Comparison of ENCODE assay signal across 8 mouse cellular contexts in the genomic region with DNA sequence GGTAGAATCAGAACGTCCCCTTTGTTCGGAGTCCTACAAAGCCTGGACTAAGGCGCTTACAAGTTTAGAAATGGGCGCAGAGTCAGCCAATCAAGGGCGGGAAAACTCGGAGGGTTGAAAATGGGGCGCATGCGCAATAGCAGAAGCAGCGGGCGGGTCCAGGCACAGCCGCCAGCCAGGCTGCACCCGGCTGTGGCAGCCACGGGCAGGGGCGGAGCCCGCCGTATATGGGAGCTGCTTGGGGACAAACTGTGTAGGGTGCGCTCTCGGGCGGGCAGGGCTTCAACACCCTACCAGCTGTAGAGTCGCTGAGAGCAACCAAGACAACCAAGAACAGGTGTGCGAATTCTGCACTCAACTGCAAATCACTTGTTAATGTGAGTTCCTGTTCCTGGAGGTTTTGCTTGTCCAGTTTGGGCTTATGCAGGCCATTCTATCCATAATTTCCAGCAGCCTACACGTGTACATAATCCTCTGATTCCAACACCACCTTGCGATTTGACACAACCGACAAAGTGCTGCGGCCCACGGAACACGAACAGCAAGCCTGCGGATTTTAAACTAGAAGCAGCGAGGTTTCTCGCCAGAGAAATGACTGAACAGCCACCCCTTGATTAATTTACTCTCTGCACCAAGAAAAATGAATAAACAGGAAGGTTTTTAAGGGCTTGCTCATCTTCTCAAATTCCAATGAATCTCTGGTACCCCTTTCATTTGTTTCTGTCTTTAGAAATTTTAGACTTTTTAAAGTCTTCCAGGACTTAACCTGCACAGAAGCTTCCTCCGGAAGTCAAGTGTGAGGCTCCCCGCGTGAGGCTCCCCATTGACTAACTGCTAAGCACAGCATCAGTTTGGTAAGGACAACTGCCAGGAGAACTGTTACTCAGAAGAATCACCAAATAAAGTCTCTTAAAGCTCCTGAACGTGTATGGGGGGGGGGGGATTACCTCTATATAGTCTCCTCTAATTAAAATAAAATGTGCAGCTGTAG. TPM values are rescaled to one million over a fixed set of nuclear protein-coding genes. Genes with fewer than 3 reads are reported as not detected.
DNase-seq lines count a peak whose midpoint lies in the region; ATAC-seq and TF ChIP-seq lines count a peak whose summit lies in the region.

No protein-coding gene starts in this region.

- CTCF ChIA-PET in Patski (lab: Charles Lee): no interaction called here

- H3K27ac ChIP-seq in hindbrain, embryonic 13.5 days: peak overlapping the region; percentile 60

- no peaks in the 10 kb centered on the region for H3K36me3 ChIP-seq in hindbrain, embryonic 13.5 days

- WGBS in hindbrain, embryonic 13.5 days: 10% methylated on average over 34 of the region's 34 CpGs

- peak; percentile 88 for ATAC-seq in Patski
- ATAC-seq in hindbrain, embryonic 13.5 days (ENCODE audit: low FRiP score): peak; percentile 95

- no peaks in the 10 kb centered on the region for H3K9me3 ChIP-seq in hindbrain, embryonic 13.5 days

- peaks cover 18% of the 10 kb centered on the region for H3K4me1 ChIP-seq in hindbrain, embryonic 13.5 days (replicated peaks)

- in situ Hi-C loops in Patski (cut with MboI; ENCODE audit: low pct_unique_long_range_greater_than_20kb): no loop called here

- DNase-seq in Patski (ENCODE audit: low read depth, low spot score): peak; percentile 44
- peak; percentile 92 to 93 for DNase-seq in cerebellum, postnatal 14 days
- peak; percentile 87 to 89 for DNase-seq in frontal cortex, postnatal 14 days (ENCODE audit: low spot score in 2 of 2)
- DNase-seq in layer of hippocampus, postnatal 25 days (ENCODE audit: extremely low spot score in 1 of 2, low spot score in 1 of 2): peak; percentile 83 to 87
- peak; percentile 96 for DNase-seq in lung, postnatal 25 days (ENCODE audit: low spot score)
- peak; percentile 97 for DNase-seq in retina, embryonic 14.5 days (ENCODE audit: low spot score)
- DNase-seq in thymus, postnatal 4 days: peak; percentile 95

- H3K9ac ChIP-seq in hindbrain, embryonic 13.5 days: peak overlapping the region; percentile 66

- H3K4me3 ChIP-seq in hindbrain, embryonic 13.5 days: peak overlapping the region; percentile 47

- no peaks in the 10 kb centered on the region for H3K27me3 ChIP-seq in Patski
- no peaks in the 10 kb centered on the region for H3K27me3 ChIP-seq in hindbrain, embryonic 13.5 days

- peak overlapping the region; percentile 67 for H3K4me2 ChIP-seq in hindbrain, embryonic 13.5 days

- POLR2A ChIA-PET in Patski (lab: Charles Lee): no interaction called here

- no peak for TF ChIP-seq CTCF in Patski (IDR thresholded peaks at IDR 0.05)

RNA-seq across cellular contexts. Expression of a gene that starts 1.9 kb away (rescaled TPM):
- 23.0 TPM for polyA plus RNA-seq in Patski (2021)
- 4.2 and 4.3 TPM in 2 replicates for polyA plus RNA-seq in hindbrain, embryonic 13.5 days (2015; fragmentation: Nextera tagmentation; extraction: Ambion mirVana)
- 1 to 10 TPM; 7.9 to 9.4 TPM for total RNA-seq in layer of hippocampus, postnatal 25 days (2021)

Comparison
In these comparisons a context has a peak if more than half of its experiments do, and no peak if none do; other contexts are left out.
1. Peak in every context shown above with its lines: DNase-seq, ATAC-seq, H3K4me3 ChIP-seq and H3K27ac ChIP-seq.
2. DNase-seq: peak in every context shown above with its lines; median percentile 97 in retina, embryonic 14.5 days; 96 in lung, postnatal 25 days; 95 in thymus, postnatal 4 days; 92 in cerebellum, postnatal 14 days; 88 in frontal cortex, postnatal 14 days; 85 in layer of hippocampus, postnatal 25 days; 44 in Patski.